In the genomic region with DNA sequence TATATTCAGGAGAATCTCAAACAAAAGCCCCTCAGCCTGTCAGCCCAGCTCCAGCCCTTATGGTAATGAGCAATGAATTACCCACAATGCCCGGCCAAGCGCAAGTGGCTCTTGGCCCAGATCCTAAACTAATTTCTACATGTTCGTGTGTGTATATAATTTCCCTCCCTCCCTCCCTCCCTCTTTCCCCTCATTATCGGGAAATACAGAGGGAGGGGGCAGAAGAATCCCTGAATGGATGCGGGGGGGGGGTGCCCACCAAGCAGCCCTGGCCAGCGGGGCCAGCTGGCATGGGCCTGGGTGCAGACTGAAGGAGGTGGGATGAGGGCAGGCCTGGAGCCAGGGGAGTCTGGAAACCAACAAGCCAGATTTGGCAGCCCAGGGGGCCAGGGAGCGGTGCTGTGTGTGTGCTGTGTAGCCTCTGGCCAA, we compare ENCODE assay signal across 9 mouse cellular contexts. TPM values are rescaled to one million over a fixed set of nuclear protein-coding genes. Genes with fewer than 3 reads are reported as not detected.
DNase-seq lines count a peak whose midpoint lies in the region; ATAC-seq and TF ChIP-seq lines count a peak whose summit lies in the region.
"Had no signal": no experiment of that assay in that cellular context is flagged by ENCODE, and none has a peak within 500 bp of the region (broad histone marks: within the 10 kb centered on the region; RNA-seq: fewer than 3 reads in every experiment).

No protein-coding gene starts in this region.

- H3K9ac ChIP-seq in intestine, embryonic 14.5 days (ENCODE audit: low read length), result 0 out of 2 replicates have a peak overlapping the region, but pooled peaks have one; percentile 22
- H3K9ac ChIP-seq in intestine, postnatal 0 days (ENCODE audit: low read depth, low read length), result no peak overlapping the region
- peak overlapping the region; percentile 27; the same call in 1 of the 2 replicates for H3K9ac ChIP-seq in embryonic facial prominence, embryonic 14.5 days (ENCODE audit: low read depth, low read length)
- H3K9ac ChIP-seq in hindbrain, embryonic 16.5 days (ENCODE audit: low read depth, low read length), result peak overlapping the region; percentile 44
- H3K9ac ChIP-seq in limb, embryonic 15.5 days, result no peak overlapping the region

- peaks cover 62% of the 10 kb centered on the region for H3K4me1 ChIP-seq in intestine, embryonic 14.5 days (replicated peaks; ENCODE audit: control insufficient read depth, insufficient read depth, low read length)
- no peaks in the 10 kb centered on the region for H3K4me1 ChIP-seq in intestine, postnatal 0 days (replicated peaks; ENCODE audit: control insufficient read depth, insufficient read depth, low read length)
- H3K4me1 ChIP-seq in embryonic facial prominence, embryonic 14.5 days (ENCODE audit: control insufficient read depth, insufficient read depth, low read length), result peaks cover 55% of the 10 kb centered on the region
- H3K4me1 ChIP-seq in hindbrain, embryonic 16.5 days (ENCODE audit: control insufficient read depth, insufficient read depth, low read depth, low read length), result peaks cover 79% of the 10 kb centered on the region
- H3K4me1 ChIP-seq in limb, embryonic 15.5 days, result peaks cover 94% of the 10 kb centered on the region

- ATAC-seq in intestine, embryonic 14.5 days (replicated peaks; ENCODE audit: low FRiP score, low TSS enrichment, low read depth), result no peak
- ATAC-seq in intestine, postnatal 0 days, result no peak
- ATAC-seq in embryonic facial prominence, embryonic 14.5 days (ENCODE audit: low read depth), result peak; percentile 47
- ATAC-seq in hindbrain, embryonic 16.5 days, result peak; percentile 78
- ATAC-seq in limb, embryonic 15.5 days (ENCODE audit: insufficient number of reproducible peaks, low FRiP score, low TSS enrichment, low read depth), result peak; percentile 52
- no peak for ATAC-seq in megakaryocyte, adult 5-6 weeks (ENCODE audit: poor library complexity, severe bottlenecking)

- H3K36me3 ChIP-seq in intestine, embryonic 14.5 days (ENCODE audit: control insufficient read depth, insufficient read depth, low read length), result no peaks in the 10 kb centered on the region
- H3K36me3 ChIP-seq in intestine, postnatal 0 days (ENCODE audit: control insufficient read depth, insufficient read depth), result no peaks in the 10 kb centered on the region
- no peaks in the 10 kb centered on the region for H3K36me3 ChIP-seq in embryonic facial prominence, embryonic 14.5 days (ENCODE audit: control insufficient read depth, insufficient read depth, low read length)
- 0 out of 2 replicates have a peak, but pooled peaks cover 3% of the 10 kb centered on the region for H3K36me3 ChIP-seq in hindbrain, embryonic 16.5 days (ENCODE audit: control insufficient read depth, insufficient read depth, low read length)
- H3K36me3 ChIP-seq in limb, embryonic 15.5 days, result no peaks in the 10 kb centered on the region

- peak; percentile 87 for DNase-seq in intestine, embryonic 14.5 days (ENCODE audit: low spot score)
- peak; percentile 95 for DNase-seq in embryonic facial prominence, embryonic 14.5 days (ENCODE audit: low spot score)
- DNase-seq in retina, postnatal 7 days (ENCODE audit: low read depth, low spot score), result peak; percentile 75
- DNase-seq in adrenal gland, postnatal 4 days (ENCODE audit: low spot score in 2 of 2), result no peak

- H3K27me3 ChIP-seq in intestine, embryonic 14.5 days (replicated peaks; ENCODE audit: control insufficient read depth, insufficient read depth, low read length), result peaks cover 3% of the 10 kb centered on the region
- peaks cover 11% of the 10 kb centered on the region; the same call in 1 of the 2 replicates for H3K27me3 ChIP-seq in intestine, postnatal 0 days (replicated peaks; ENCODE audit: control insufficient read depth, insufficient read depth, low read length)
- H3K27me3 ChIP-seq in embryonic facial prominence, embryonic 14.5 days (replicated peaks; ENCODE audit: control insufficient read depth, insufficient read depth, low read length), result no peaks in the 10 kb centered on the region
- no peaks in the 10 kb centered on the region for H3K27me3 ChIP-seq in hindbrain, embryonic 16.5 days (replicated peaks; ENCODE audit: control insufficient read depth, insufficient read depth, low read length)
- H3K27me3 ChIP-seq in limb, embryonic 15.5 days, result peaks cover 19% of the 10 kb centered on the region

- WGBS in intestine, embryonic 14.5 days, result 24% methylated on average over 6 of the region's 7 CpGs
- 62% methylated on average over 6 of the region's 7 CpGs for WGBS in intestine, postnatal 0 days
- 38% methylated on average over 5 of the region's 7 CpGs for WGBS in embryonic facial prominence, embryonic 14.5 days
- 6% methylated on average over 7 of the region's 7 CpGs for WGBS in hindbrain, embryonic 16.5 days
- WGBS in limb, embryonic 15.5 days, result 43% methylated on average over 7 of the region's 7 CpGs

- TF ChIP-seq CTCF in intestine, postnatal 0 days (IDR thresholded peaks at IDR 0.05; ENCODE audit: low read depth), result no peak

- no peak overlapping the region for H3K4me3 ChIP-seq in intestine, embryonic 14.5 days (ENCODE audit: low read depth, low read length)
- no peak overlapping the region for H3K4me3 ChIP-seq in intestine, postnatal 0 days (ENCODE audit: low read depth, low read length)
- H3K4me3 ChIP-seq in embryonic facial prominence, embryonic 14.5 days (ENCODE audit: low read depth, low read length), result no peak overlapping the region
- H3K4me3 ChIP-seq in hindbrain, embryonic 16.5 days (ENCODE audit: low read length), result peak overlapping the region; percentile 18
- H3K4me3 ChIP-seq in limb, embryonic 15.5 days, result no peak overlapping the region

- H3K27ac ChIP-seq in intestine, embryonic 14.5 days (ENCODE audit: low read depth), result peak overlapping the region; percentile 78
- H3K27ac ChIP-seq in intestine, postnatal 0 days (ENCODE audit: low read depth, low read length), result no peak overlapping the region
- H3K27ac ChIP-seq in embryonic facial prominence, embryonic 14.5 days (replicated peaks; ENCODE audit: low read depth, low read length), result peak overlapping the region; percentile 79
- H3K27ac ChIP-seq in hindbrain, embryonic 16.5 days (ENCODE audit: low read depth, low read length), result peak overlapping the region; percentile 84
- peak overlapping the region; percentile 85 for H3K27ac ChIP-seq in limb, embryonic 15.5 days

- H3K9me3 ChIP-seq in intestine, embryonic 14.5 days (ENCODE audit: control insufficient read depth, low read length), result no peaks in the 10 kb centered on the region
- no peaks in the 10 kb centered on the region for H3K9me3 ChIP-seq in intestine, postnatal 0 days (ENCODE audit: control insufficient read depth)
- H3K9me3 ChIP-seq in embryonic facial prominence, embryonic 14.5 days (ENCODE audit: control insufficient read depth, low read length), result no peaks in the 10 kb centered on the region
- no peaks in the 10 kb centered on the region for H3K9me3 ChIP-seq in hindbrain, embryonic 16.5 days (ENCODE audit: control insufficient read depth, low read length)
- no peaks in the 10 kb centered on the region for H3K9me3 ChIP-seq in limb, embryonic 15.5 days

- H3K4me2 ChIP-seq in intestine, embryonic 14.5 days (ENCODE audit: low read length), result peak overlapping the region; percentile 32
- no peak overlapping the region; the same call in 1 of the 2 replicates for H3K4me2 ChIP-seq in intestine, postnatal 0 days (replicated peaks; ENCODE audit: low read depth)
- peak overlapping the region; percentile 32 for H3K4me2 ChIP-seq in embryonic facial prominence, embryonic 14.5 days (ENCODE audit: low read depth, low read length)
- peak overlapping the region; percentile 51 for H3K4me2 ChIP-seq in hindbrain, embryonic 16.5 days (ENCODE audit: low read length)
- H3K4me2 ChIP-seq in limb, embryonic 15.5 days, result peak overlapping the region; percentile 35

RNA-seq across cellular contexts. Expression of gene Ptprs, which starts 8.8 kb away (rescaled TPM):
- polyA plus RNA-seq in intestine, embryonic 14.5 days (2014; fragmentation: Nextera tagmentation; extraction: Ambion mirVana), result 94.4 and 99.6 TPM in 2 replicates
- polyA plus RNA-seq in intestine, postnatal 0 days (2015; fragmentation: Nextera tagmentation; extraction: Ambion mirVana), result 15.2 and 15.7 TPM in 2 replicates
- polyA plus RNA-seq in embryonic facial prominence, embryonic 14.5 days (2014; fragmentation: Nextera tagmentation; extraction: Ambion mirVana), result 104 and 116 TPM in 2 replicates
- 229 and 264 TPM in 2 replicates for polyA plus RNA-seq in hindbrain, embryonic 16.5 days (2015; fragmentation: Nextera tagmentation; extraction: Ambion mirVana)
- polyA plus RNA-seq in limb, embryonic 15.5 days (2015; fragmentation: Nextera tagmentation; extraction: Ambion mirVana), result 85.4 and 96.3 TPM in 2 replicates
- total RNA-seq in megakaryocyte, adult 5-6 weeks (2015), result 18.1 and 18.6 TPM in 2 replicates
- 17.3 and 52.6 TPM in 2 replicates for total RNA-seq in megakaryocyte, adult 5-6 weeks (2017)
- 100 to 1,000 TPM; 176 to 208 TPM for total RNA-seq in adrenal gland, postnatal 4 days (2021)

RNA-seq across cellular contexts. Expression of gene Znrf4, which starts 44.8 kb away (rescaled TPM):
- not detected in 2 replicates for polyA plus RNA-seq in intestine, embryonic 14.5 days (2014; fragmentation: Nextera tagmentation; extraction: Ambion mirVana)
- polyA plus RNA-seq in intestine, postnatal 0 days (2015; fragmentation: Nextera tagmentation; extraction: Ambion mirVana), result not detected in 2 replicates
- not detected in 2 replicates for polyA plus RNA-seq in embryonic facial prominence, embryonic 14.5 days (2014; fragmentation: Nextera tagmentation; extraction: Ambion mirVana)
- not detected in 2 replicates for polyA plus RNA-seq in hindbrain, embryonic 16.5 days (2015; fragmentation: Nextera tagmentation; extraction: Ambion mirVana)
- not detected in 2 replicates for polyA plus RNA-seq in limb, embryonic 15.5 days (2015; fragmentation: Nextera tagmentation; extraction: Ambion mirVana)
- not detected in 2 replicates for total RNA-seq in megakaryocyte, adult 5-6 weeks (2015)
- total RNA-seq in megakaryocyte, adult 5-6 weeks (2017), result not detected in 2 replicates
- not detected for total RNA-seq in adrenal gland, postnatal 4 days (2021)
- total RNA-seq: layer of hippocampus, adult 8-10 months had no signal

Comparison
In these comparisons a context has a peak if more than half of its experiments do, and no peak if none do; other contexts are left out.
1. H3K9ac ChIP-seq: peak in intestine, embryonic 14.5 days (single experiment), embryonic facial prominence, embryonic 14.5 days (single experiment) and hindbrain, embryonic 16.5 days (single experiment); none in intestine, postnatal 0 days (single experiment) and limb, embryonic 15.5 days (single experiment).
2. ATAC-seq: peak in embryonic facial prominence, embryonic 14.5 days (single experiment), hindbrain, embryonic 16.5 days (single experiment) and limb, embryonic 15.5 days (single experiment); none in intestine, embryonic 14.5 days (single experiment), intestine, postnatal 0 days (single experiment) and megakaryocyte, adult 5-6 weeks (single experiment).
3. DNase-seq: peak in intestine, embryonic 14.5 days (single experiment), embryonic facial prominence, embryonic 14.5 days (single experiment) and retina, postnatal 7 days (single experiment); none in adrenal gland, postnatal 4 days (0 of 2).